ENCODE assay signal across 22 mouse cellular contexts in the genomic region with DNA sequence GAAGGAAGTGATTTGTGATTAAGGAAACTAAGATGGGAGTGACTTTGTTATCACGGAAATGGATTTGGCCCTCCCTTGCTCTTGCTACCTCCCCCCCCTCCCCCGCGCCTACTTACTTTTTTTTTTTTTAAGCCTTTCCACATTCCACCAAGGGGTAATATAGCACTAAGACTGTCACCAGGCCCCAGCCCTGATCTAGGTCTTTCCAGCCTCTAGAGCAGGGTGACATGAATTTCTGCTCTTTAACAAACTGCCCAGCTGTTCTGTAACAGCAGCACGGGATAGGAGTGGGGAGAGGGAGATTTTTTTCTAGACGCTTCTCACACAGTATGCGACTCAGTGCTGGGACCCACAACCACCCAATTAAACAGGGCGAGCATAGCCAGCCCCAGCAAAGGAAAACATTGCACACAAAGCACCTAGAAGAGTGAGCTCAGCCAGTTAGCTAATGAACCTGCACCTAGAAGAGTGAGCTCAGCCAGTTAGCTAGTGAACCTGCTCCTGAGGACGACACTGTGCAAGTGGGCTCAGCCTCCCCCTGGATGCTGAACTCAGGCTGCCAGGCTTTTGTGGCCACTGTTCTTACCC. TPM values are rescaled to one million over a fixed set of nuclear protein-coding genes. Genes with fewer than 3 reads are reported as not detected.
DNase-seq lines count a peak whose midpoint lies in the region; ATAC-seq and TF ChIP-seq lines count a peak whose summit lies in the region.
"Had no signal": no experiment of that assay in that cellular context is flagged by ENCODE, and none has a peak within 500 bp of the region (broad histone marks: within the 10 kb centered on the region; RNA-seq: fewer than 3 reads in every experiment).

No protein-coding gene starts in this region.

- no peak overlapping the region for H3K9ac ChIP-seq in heart, adult 2 months (ENCODE audit: low read depth, low read length)
- no peak overlapping the region for H3K9ac ChIP-seq in lung, embryonic 15.5 days
- no peak overlapping the region for H3K9ac ChIP-seq in ES-E14 (ENCODE audit: insufficient read depth, low read depth, low read length, poor library complexity, severe bottlenecking)
- H3K9ac ChIP-seq: embryonic facial prominence, embryonic 15.5 days; hindbrain, embryonic 12.5 days; liver, embryonic 15.5 days had no signal

- H3K36me3 ChIP-seq in heart, embryonic 10.5 days, result no peaks in the 10 kb centered on the region
- no peaks in the 10 kb centered on the region for H3K36me3 ChIP-seq in heart, adult 2 months (ENCODE audit: control insufficient read depth, insufficient read depth, low read length)
- H3K36me3 ChIP-seq in lung, embryonic 15.5 days, result no peaks in the 10 kb centered on the region
- no peaks in the 10 kb centered on the region for H3K36me3 ChIP-seq in ES-E14 (ENCODE audit: control insufficient read depth, insufficient read depth, low read length, poor library complexity, severe bottlenecking)
- H3K36me3 ChIP-seq: embryonic facial prominence, embryonic 15.5 days; hindbrain, embryonic 12.5 days; liver, embryonic 15.5 days had no signal

- H3K9me3 ChIP-seq in heart, embryonic 10.5 days, result no peaks in the 10 kb centered on the region
- H3K9me3 ChIP-seq in lung, embryonic 15.5 days, result no peaks in the 10 kb centered on the region
- no peaks in the 10 kb centered on the region for H3K9me3 ChIP-seq in ES-E14 (ENCODE audit: control insufficient read depth, insufficient read depth, low read depth, low read length)
- H3K9me3 ChIP-seq: embryonic facial prominence, embryonic 15.5 days; hindbrain, embryonic 12.5 days; liver, embryonic 15.5 days had no signal

- TF ChIP-seq POLR2A in heart, adult 2 months (IDR thresholded peaks at IDR 0.05; ENCODE audit: insufficient read depth, low read depth, low read length), result no peak
- no peak for TF ChIP-seq POLR2A in brain, embryonic 14.5 days (IDR thresholded peaks at IDR 0.05; ENCODE audit: borderline replicate concordance, extremely low read depth, insufficient read depth, insufficient read length, poor library complexity, severe bottlenecking)

- H3K4me3 ChIP-seq in heart, embryonic 10.5 days, result no peak overlapping the region
- H3K4me3 ChIP-seq in heart, adult 2 months, result no peak overlapping the region
- no peak overlapping the region for H3K4me3 ChIP-seq in lung, embryonic 15.5 days
- no peak overlapping the region for H3K4me3 ChIP-seq in ES-E14 (ENCODE audit: insufficient read depth in 1 of 2, low read depth in 1 of 2, low read length in 2 of 2, poor library complexity in 1 of 2, severe bottlenecking in 1 of 2)
- H3K4me3 ChIP-seq: embryonic facial prominence, embryonic 15.5 days; hindbrain, embryonic 12.5 days; liver, embryonic 15.5 days had no signal

- no peak for DNase-seq in heart, embryonic 10.5 days (ENCODE audit: low spot score)
- no peak for DNase-seq in heart, adult 2 months
- no peak for DNase-seq in lung, postnatal 10 days
- DNase-seq in ES-E14 (ENCODE audit: low read depth, low spot score), result no peak
- DNase-seq in brain, embryonic 14.5 days (ENCODE audit: low read depth), result peak; percentile 56
- no peak for DNase-seq in adrenal gland, adult (ENCODE audit: inconsistent age in 2 of 2, low spot score in 1 of 2)
- DNase-seq: adrenal gland, adult 8-10 months; cerebellum, adult 8-10 months; gastrocnemius, postnatal 10 days; heart, adult 11 months; kidney, postnatal 36 days; liver; thymus, adult 2 months; thymus, postnatal 4 days had no signal

- peak; percentile 16; the same call in 1 of the 2 replicates for ATAC-seq in lung, embryonic 15.5 days (ENCODE audit: borderline replicate concordance, extremely low read depth, low FRiP score, low TSS enrichment)
- ATAC-seq: intestine, postnatal 0 days had no signal

- H3K4me1 ChIP-seq in heart, embryonic 10.5 days, result peaks cover 5% of the 10 kb centered on the region; the same call in 1 of the 2 replicates
- H3K4me1 ChIP-seq in heart, adult 2 months (ENCODE audit: control insufficient read depth, insufficient read depth, low read length), result peaks cover 2% of the 10 kb centered on the region
- peaks cover 8% of the 10 kb centered on the region for H3K4me1 ChIP-seq in lung, embryonic 15.5 days
- H3K4me1 ChIP-seq in ES-E14 (ENCODE audit: control insufficient read depth in 2 of 2, insufficient read depth in 2 of 2, low read length in 2 of 2, poor library complexity in 1 of 2), result no peaks in the 10 kb centered on the region
- H3K4me1 ChIP-seq: embryonic facial prominence, embryonic 15.5 days; hindbrain, embryonic 12.5 days; liver, embryonic 15.5 days had no signal

- in situ Hi-C loops in ES-E14 (cut with MboI; ENCODE audit: low sequenced_read_pairs in 2 of 2, unreplicated experiment in 2 of 2), result no loop called here

- H3K27me3 ChIP-seq in heart, embryonic 10.5 days (ENCODE audit: insufficient read depth, poor library complexity, severe bottlenecking), result no peaks in the 10 kb centered on the region
- H3K27me3 ChIP-seq in heart, adult 2 months (ENCODE audit: control insufficient read depth, insufficient read depth, low read length), result no peaks in the 10 kb centered on the region
- H3K27me3 ChIP-seq in lung, embryonic 15.5 days, result no peaks in the 10 kb centered on the region
- H3K27me3 ChIP-seq: embryonic facial prominence, embryonic 15.5 days; hindbrain, embryonic 12.5 days had no signal

- no peaks in the 10 kb centered on the region for H3K79me2 ChIP-seq in heart, adult 2 months (replicated peaks; ENCODE audit: control insufficient read depth, insufficient read depth, low read length)

- no peak for TF ChIP-seq EP300 in heart, adult 2 months (IDR thresholded peaks at IDR 0.05; ENCODE audit: insufficient read depth, low read depth, low read length)

- H3K4me2 ChIP-seq in lung, embryonic 15.5 days, result no peak overlapping the region
- H3K4me2 ChIP-seq: embryonic facial prominence, embryonic 15.5 days; hindbrain, embryonic 12.5 days; liver, embryonic 15.5 days had no signal

- H3K27ac ChIP-seq in heart, embryonic 10.5 days, result 0 out of 2 replicates have a peak overlapping the region, but pooled peaks have one; percentile 38
- no peak overlapping the region for H3K27ac ChIP-seq in heart, adult 2 months
- H3K27ac ChIP-seq in lung, embryonic 15.5 days, result no peak overlapping the region
- no peak overlapping the region for H3K27ac ChIP-seq in ES-E14 (ENCODE audit: insufficient read depth, low read depth, low read length, poor library complexity, severe bottlenecking)
- H3K27ac ChIP-seq: embryonic facial prominence, embryonic 15.5 days; hindbrain, embryonic 12.5 days; liver, embryonic 15.5 days; macrophage had no signal

- intact Hi-C loops in heart, adult 2 months (cut with DNase I), result no loop called here

- TF ChIP-seq CTCF in heart, adult 2 months (IDR thresholded peaks at IDR 0.05), result no peak
- no peak for TF ChIP-seq CTCF in brain, embryonic 14.5 days (IDR thresholded peaks at IDR 0.05; ENCODE audit: borderline replicate concordance, extremely low read depth, insufficient read depth, insufficient read length)

- 57% methylated on average over 8 of the region's 8 CpGs for WGBS in heart, embryonic 10.5 days
- WGBS in heart, adult 2 months, result 58% methylated on average over 8 of the region's 8 CpGs
- WGBS in lung, embryonic 15.5 days, result 42% methylated on average over 8 of the region's 8 CpGs

TF ChIP-seq in ES-E14, 5 proteins besides CTCF, POLR2A, EP300 and RAD21:
- TF ChIP-seq CHD2 (IDR thresholded peaks at IDR 0.05; ENCODE audit: low read depth, low read length), result no peak
- peak; percentile 62 for TF ChIP-seq ZNF384 (IDR thresholded peaks at IDR 0.05; ENCODE audit: low read depth, low read length)

RNA-seq across cellular contexts. Expression of gene Bach2, which starts 10.5 kb away (rescaled TPM):
- 7.7 and 8.8 TPM in 2 replicates for polyA plus RNA-seq in heart, embryonic 10.5 days (2016; fragmentation: Nextera tagmentation; extraction: Ambion mirVana)
- 1 to 10 TPM; 3.9 to 4.2 TPM for total RNA-seq in heart, adult 2 months (2021)
- 2.4 and 4.7 TPM in 2 replicates for polyA plus RNA-seq in heart, adult 2 months (2012; rRNA removed)
- polyA plus RNA-seq in lung, embryonic 15.5 days (2015; fragmentation: Nextera tagmentation; extraction: Ambion mirVana), result 8.7 and 10.5 TPM in 2 replicates
- total RNA-seq in ES-E14 (2012; rRNA removed), result 3.1 and 3.3 TPM in 2 replicates
- 23.6 and 31.4 TPM in 2 replicates for polyA plus RNA-seq in brain, embryonic 14.5 days (2012; rRNA removed)
- total RNA-seq: CH12.LX, MEL had no signal
